11 mouse cellular contexts compared by ENCODE assay signal in genomic region chr9:60147401-60147800, GRCm38 (mm10).
"Had no signal": no experiment of that assay in that cellular context is flagged by ENCODE, and none has a peak within 500 bp of the region (broad histone marks: within the 10 kb centered on the region; RNA-seq: fewer than 3 reads in every experiment).

No protein-coding gene starts in this region.

- H3K4me3 ChIP-seq: midbrain, embryonic 13.5 days; myocyte; neural tube, embryonic 12.5 days; stomach, embryonic 15.5 days had no signal

- H3K4me1 ChIP-seq: stomach, embryonic 15.5 days had no signal

- H3K9ac ChIP-seq: liver, embryonic 14.5 days; midbrain, embryonic 13.5 days; neural tube, embryonic 12.5 days; stomach, embryonic 15.5 days had no signal

- H3K9me3 ChIP-seq: midbrain, embryonic 13.5 days; neural tube, embryonic 12.5 days; stomach, embryonic 15.5 days had no signal

- DNase-seq: kidney, postnatal 10 days; kidney, postnatal 4 days; lung, adult 18-20 months; right cerebral cortex, postnatal 14 days; thymus, adult 2 months; thymus, postnatal 25 days had no signal

- H3K27ac ChIP-seq: liver, embryonic 14.5 days; midbrain, embryonic 13.5 days; neural tube, embryonic 12.5 days; stomach, embryonic 15.5 days had no signal

- H3K36me3 ChIP-seq: midbrain, embryonic 13.5 days; neural tube, embryonic 12.5 days; stomach, embryonic 15.5 days had no signal

- H3K27me3 ChIP-seq: midbrain, embryonic 13.5 days; neural tube, embryonic 12.5 days; stomach, embryonic 15.5 days had no signal
